Mouse (Mus musculus) ES-Bruce4 (cell line): ENCODE results near the gene Lgmn.

ENCODE experiments used
- EP300 ChIP-seq: IDR thresholded peaks from 2 replicates; pipeline ENCODE4 v1.6.1; 2011; ENCODE audit warnings: low read depth, low read length; ENCODE audit not compliant: insufficient read depth
- POLR2A ChIP-seq: IDR thresholded peaks from one replicate; pipeline ENCODE4 v1.8.1; 2011; ENCODE audit warnings: low read length; ENCODE audit not compliant: insufficient read depth

GRCm38 (mm10) chr12:102372322-102372721 lies 67.3 kb downstream of the Lgmn start:
- TF ChIP-seq POLR2A: no peak
- TF ChIP-seq EP300: no peak
